Mouse (Mus musculus): ENCODE measurements around the gene Vac14. TPM values are rescaled to one million over a fixed set of nuclear protein-coding genes. Genes with fewer than 3 reads are reported as not detected.

Vac14 gene
- polyA plus RNA-seq, 1 experiment from 2014 or later = 31.8 TPM

GRCm38 (mm10) chr8:110754713-110755112 lies 136.3 kb downstream of the Vac14 start:
- H3K36me3 ChIP-seq = no peaks in the 10 kb centered on the region
- no peak for DNase-seq (ENCODE audit: low spot score)
- WGBS = 45% methylated on average over 4 of the region's 4 CpGs
- H3K27ac ChIP-seq = no peak overlapping the region
- H3K4me1 ChIP-seq = peaks cover 10% of the 10 kb centered on the region
- no peak overlapping the region for H3K4me3 ChIP-seq
- peaks cover 4% of the 10 kb centered on the region; the same call in 1 of the 2 replicates for H3K27me3 ChIP-seq (ENCODE audit: insufficient read depth, poor library complexity, severe bottlenecking)
- no peaks in the 10 kb centered on the region for H3K9me3 ChIP-seq

DNA sequence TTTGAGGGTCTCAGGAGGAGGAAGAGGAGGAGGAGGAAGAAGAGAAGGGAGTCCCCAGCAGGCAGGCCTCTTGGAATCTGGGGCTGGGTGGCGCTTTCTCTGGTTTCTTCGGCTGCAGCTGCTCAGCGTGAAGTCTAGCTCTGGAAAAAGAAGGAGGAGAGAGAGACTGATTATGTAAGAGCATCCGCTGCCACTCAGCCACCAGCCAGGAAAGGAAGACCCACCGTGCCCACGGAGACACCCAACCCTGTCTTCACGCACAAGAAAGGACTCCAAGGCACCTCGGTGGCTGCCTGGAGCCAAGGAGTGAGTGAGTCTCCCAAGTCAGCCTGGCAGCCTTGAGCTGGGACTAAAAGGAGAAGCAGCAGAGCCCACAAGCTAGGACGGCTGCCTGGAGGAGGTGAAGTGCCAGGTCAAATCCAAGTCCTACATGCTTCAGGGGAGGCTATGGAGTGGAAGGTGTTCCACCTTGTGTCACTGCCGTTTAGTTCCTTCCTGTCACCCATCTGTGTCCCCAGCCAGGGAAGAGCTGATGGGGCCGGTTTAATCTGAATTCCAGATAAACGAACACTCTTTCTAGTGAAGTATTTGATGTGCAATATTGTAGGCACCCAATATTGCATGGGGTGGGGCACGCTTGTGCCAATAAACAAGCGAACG lies 137.3 kb downstream of the Vac14 start:
- H3K27ac ChIP-seq = no peak overlapping the region
- no peak overlapping the region for H3K4me3 ChIP-seq
- no peak for DNase-seq (ENCODE audit: low spot score)
- WGBS = 56% methylated on average over 15 of the region's 15 CpGs
- H3K27me3 ChIP-seq (ENCODE audit: insufficient read depth, poor library complexity, severe bottlenecking) = peaks cover 4% of the 10 kb centered on the region; the same call in 1 of the 2 replicates
- no peaks in the 10 kb centered on the region for H3K36me3 ChIP-seq
- no peaks in the 10 kb centered on the region for H3K9me3 ChIP-seq
- H3K4me1 ChIP-seq = peaks cover 15% of the 10 kb centered on the region

DNA sequence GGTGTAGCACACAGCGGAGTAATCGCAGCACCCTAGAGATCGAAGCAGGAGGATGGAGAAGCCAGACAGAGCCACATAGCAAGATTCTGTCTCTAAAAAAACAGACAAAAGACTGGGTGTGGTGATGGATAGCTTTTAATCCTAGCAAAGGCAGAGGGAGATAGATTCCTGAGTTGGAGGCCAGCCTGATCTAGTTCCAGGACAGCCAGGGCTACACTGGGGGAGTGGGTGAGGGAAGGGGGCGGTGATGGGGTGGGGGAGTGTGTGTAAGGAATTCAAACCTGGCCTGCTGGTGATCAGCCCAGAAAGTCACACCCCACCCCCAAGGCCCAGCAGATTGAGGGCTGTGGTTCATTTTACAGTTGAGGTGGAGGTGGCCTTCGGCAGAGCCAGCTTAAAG lies 137.8 kb downstream of the Vac14 start:
- Histone ChIP-seq H3K27me3 (ENCODE audit: insufficient read depth, poor library complexity, severe bottlenecking) (peaks cover 4% of the 10 kb centered on the region; the same call in 1 of the 2 replicates), H3K27ac (no peak overlapping the region), H3K36me3 (no peaks in the 10 kb centered on the region), H3K9me3 (no peaks in the 10 kb centered on the region), H3K4me3 (no peak overlapping the region), H3K4me1 (peaks cover 21% of the 10 kb centered on the region)
- DNase-seq (ENCODE audit: low spot score) = no peak
- WGBS = 77% methylated on average over 5 of the region's 5 CpGs

GRCm38 (mm10) chr8:110760280-110760940 lies 142.0 kb downstream of the Vac14 start:
- no peaks in the 10 kb centered on the region for H3K36me3 ChIP-seq
- H3K27ac ChIP-seq = no peak overlapping the region
- WGBS = 60% methylated on average over 7 of the region's 7 CpGs
- H3K27me3 ChIP-seq (ENCODE audit: insufficient read depth, poor library complexity, severe bottlenecking) = no peaks in the 10 kb centered on the region
- no peaks in the 10 kb centered on the region for H3K9me3 ChIP-seq
- no peak overlapping the region for H3K4me3 ChIP-seq
- no peak for DNase-seq (ENCODE audit: low spot score)
- H3K4me1 ChIP-seq = peaks cover 12% of the 10 kb centered on the region

DNA sequence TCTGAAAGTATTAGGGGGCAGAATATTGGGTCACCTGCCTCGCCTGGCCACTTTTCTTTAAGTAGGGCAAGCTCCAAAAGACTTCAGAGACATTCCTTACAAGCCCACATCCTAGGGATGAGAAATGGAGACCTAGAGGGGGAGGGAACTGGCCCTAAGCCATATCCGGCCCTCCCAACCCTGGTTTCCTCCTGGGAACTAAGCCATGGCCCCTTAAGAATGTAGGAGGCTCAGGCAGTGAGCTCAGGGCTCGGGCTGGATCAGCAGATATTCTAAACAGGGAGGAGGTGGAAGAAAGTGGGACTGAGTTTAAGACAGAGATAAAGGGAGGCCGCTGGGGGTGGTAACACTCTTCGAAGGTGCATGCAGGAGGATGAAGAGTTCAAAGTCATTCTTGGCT lies 142.8 kb downstream of the Vac14 start:
- Histone ChIP-seq H3K4me3 (no peak overlapping the region), H3K4me1 (peaks cover 10% of the 10 kb centered on the region; the same call in 1 of the 2 replicates), H3K27ac (no peak overlapping the region), H3K36me3 (no peaks in the 10 kb centered on the region), H3K9me3 (no peaks in the 10 kb centered on the region), H3K27me3 (ENCODE audit: insufficient read depth, poor library complexity, severe bottlenecking) (no peaks in the 10 kb centered on the region)
- no peak for DNase-seq (ENCODE audit: low spot score)
- 46% methylated on average over 5 of the region's 5 CpGs for WGBS

DNA sequence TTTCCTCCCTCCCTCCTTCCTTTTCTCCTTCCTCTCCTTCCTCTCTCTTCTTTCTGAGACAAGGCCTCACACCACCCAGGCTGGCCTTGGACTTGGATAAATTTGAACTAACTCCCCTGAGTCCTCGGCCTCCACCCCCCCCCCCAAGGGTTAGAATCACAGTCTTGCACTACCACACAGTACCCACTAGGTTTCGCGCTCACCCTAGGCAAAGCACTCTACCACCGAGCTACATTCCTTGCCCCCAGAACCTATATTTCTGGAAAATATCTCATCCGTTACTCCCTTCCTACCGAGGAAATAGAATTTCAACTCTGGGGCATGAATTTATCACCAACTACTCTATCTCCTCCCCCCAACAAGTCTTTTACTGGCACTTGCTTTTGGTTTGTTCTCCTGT lies 143.6 kb downstream of the Vac14 start:
- Histone ChIP-seq H3K4me3 (no peak overlapping the region), H3K4me1 (peaks cover 10% of the 10 kb centered on the region; the same call in 1 of the 2 replicates), H3K36me3 (no peaks in the 10 kb centered on the region), H3K27me3 (ENCODE audit: insufficient read depth, poor library complexity, severe bottlenecking) (no peaks in the 10 kb centered on the region), H3K27ac (no peak overlapping the region), H3K9me3 (no peaks in the 10 kb centered on the region)
- WGBS = 60% methylated on average over 6 of the region's 6 CpGs
- no peak for DNase-seq (ENCODE audit: low spot score)

- Histone ChIP-seq H3K4me1 (peaks cover 10% of the 10 kb centered on the region; the same call in 1 of the 2 replicates), H3K4me3 (no peak overlapping the region), H3K27ac (no peak overlapping the region), H3K27me3 (ENCODE audit: insufficient read depth, poor library complexity, severe bottlenecking) (no peaks in the 10 kb centered on the region), H3K9me3 (no peaks in the 10 kb centered on the region), H3K36me3 (no peaks in the 10 kb centered on the region)
- 78% methylated on average over 3 of the region's 3 CpGs for WGBS
- DNase-seq (ENCODE audit: low spot score) = no peak
These were observed 146.3 kb downstream of the Vac14 start for GRCm38 (mm10) chr8:110764671-110765070.

- no peaks in the 10 kb centered on the region for H3K4me1 ChIP-seq
- 84% methylated on average over 6 of the region's 6 CpGs for WGBS
- DNase-seq (ENCODE audit: low spot score) = no peak
These were observed 148.9 kb downstream of the Vac14 start for GRCm38 (mm10) chr8:110767261-110767660.

More at GRCm38 (mm10) chr8:110767261-110767660, 148.9 kb downstream of the Vac14 start:
- Histone ChIP-seq H3K4me3 (no peak overlapping the region), H3K36me3 (no peaks in the 10 kb centered on the region), H3K9me3 (no peaks in the 10 kb centered on the region), H3K27ac (no peak overlapping the region), H3K27me3 (ENCODE audit: insufficient read depth, poor library complexity, severe bottlenecking) (no peaks in the 10 kb centered on the region)

Other genes starting within 250 kb of the Vac14 start
- gene Mtss1l, start 102.9 kb downstream of the Vac14 start, polyA plus RNA-seq (2016; fragmentation: Nextera tagmentation; extraction: Ambion mirVana) = 5.3 and 6.4 TPM in 2 replicates
- 0.33 TPM in 1 of 2 replicates, not detected in the other for gene Il34, start 187.3 kb downstream of the Vac14 start, polyA plus RNA-seq (2016; fragmentation: Nextera tagmentation; extraction: Ambion mirVana)
- gene Cog4, start 228.0 kb downstream of the Vac14 start, polyA plus RNA-seq (2016; fragmentation: Nextera tagmentation; extraction: Ambion mirVana) = 70.0 and 74.6 TPM in 2 replicates
- gene Sf3b3, start 228.2 kb downstream of the Vac14 start, polyA plus RNA-seq (2016; fragmentation: Nextera tagmentation; extraction: Ambion mirVana) = 137 and 148 TPM in 2 replicates